Mouse (Mus musculus) hindlimb bud, embryonic 11.5 days (tissue): ENCODE measurements around the gene Igf2bp3.

Experiments
- DNase-seq: peaks from one replicate; pipeline ENCODE4 v3.0.0-alpha.2; 2012; ENCODE audit warnings: low read depth, low spot score; ENCODE audit errors: extremely low spot score

Igf2bp3 gene

DNA sequence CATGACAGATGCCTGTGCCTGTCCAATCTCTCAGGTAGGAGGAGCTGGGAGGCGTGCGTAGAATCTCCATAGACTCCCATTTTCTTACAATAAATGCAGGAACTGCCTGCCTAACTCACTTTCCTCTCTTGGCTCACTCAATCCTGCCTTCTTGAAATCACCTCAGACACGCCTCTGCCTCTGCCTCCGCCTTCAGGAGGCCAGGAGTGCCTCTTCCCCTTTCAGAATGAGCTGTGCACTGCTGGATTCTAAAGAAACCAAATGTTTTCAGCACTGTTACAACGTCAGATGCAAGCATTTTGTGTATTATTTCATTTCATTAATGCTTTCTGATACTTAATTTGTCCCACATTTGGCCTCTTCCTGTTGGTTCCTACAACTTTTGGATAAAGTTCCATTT lies 38.7 kb downstream of the Igf2bp3 start:
- DNase-seq: no peak

DNA sequence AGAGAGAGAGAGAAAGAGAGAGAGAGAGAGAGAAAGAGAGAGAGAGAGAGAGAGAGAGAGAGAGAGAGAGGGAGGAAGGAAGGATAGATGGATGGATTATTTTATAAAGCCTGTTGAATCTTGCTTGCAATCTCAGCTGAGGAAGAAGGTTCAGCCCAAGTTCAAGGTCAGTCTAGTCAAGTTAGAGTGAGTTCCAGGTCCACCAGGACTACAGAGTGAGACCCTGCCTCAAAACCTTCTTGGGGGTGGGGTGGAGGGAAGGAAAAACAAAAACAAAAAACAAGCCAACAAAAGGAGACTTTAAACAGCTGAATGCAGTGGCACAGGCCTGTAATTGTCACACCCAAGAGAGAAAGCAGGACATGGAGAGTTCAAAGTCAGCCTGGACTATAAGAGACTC lies 40.1 kb downstream of the Igf2bp3 start:
- DNase-seq: no peak

DNA sequence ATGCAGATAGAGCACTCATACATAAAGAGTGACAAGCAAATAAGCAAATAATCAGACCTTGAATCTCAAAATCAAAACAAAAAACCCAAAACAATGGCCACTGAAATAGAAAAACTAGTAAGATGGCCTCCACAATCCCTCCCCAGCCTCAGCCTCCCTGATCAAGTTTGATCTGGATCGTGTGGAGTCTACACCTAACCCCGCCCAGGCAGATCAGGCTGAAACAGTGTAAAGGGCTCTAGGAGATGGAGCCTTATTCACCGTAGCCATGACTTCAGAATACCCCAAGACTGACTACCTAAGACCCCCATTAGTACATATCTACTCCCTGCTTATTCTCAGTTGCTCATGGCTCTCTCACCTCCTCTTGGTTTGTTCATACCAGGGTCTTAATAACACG lies 41.1 kb downstream of the Igf2bp3 start:
- DNase-seq: no peak

GRCm38 (mm10) chr6:49173265-49173664 lies 41.5 kb downstream of the Igf2bp3 start:
- no peak for DNase-seq

DNA sequence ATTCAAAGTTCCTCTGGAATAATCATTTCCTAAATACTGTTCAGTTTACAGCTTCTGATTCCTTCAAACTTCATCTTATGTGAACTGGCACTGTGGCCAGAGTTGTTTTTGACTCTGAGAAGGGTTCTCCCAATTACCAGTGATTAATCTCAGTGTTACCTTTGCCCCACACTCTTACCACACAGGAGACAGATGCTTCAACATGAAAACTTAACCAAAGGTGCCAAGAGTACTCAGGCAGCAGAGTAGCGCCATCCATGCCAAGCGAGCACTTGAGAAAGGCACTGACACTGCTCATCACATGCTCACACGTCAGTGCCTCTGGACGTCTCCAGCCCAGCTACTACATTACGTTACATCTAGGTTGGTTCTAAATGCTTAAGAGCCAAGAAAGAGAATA lies 43.5 kb downstream of the Igf2bp3 start:
- no peak for DNase-seq

DNA sequence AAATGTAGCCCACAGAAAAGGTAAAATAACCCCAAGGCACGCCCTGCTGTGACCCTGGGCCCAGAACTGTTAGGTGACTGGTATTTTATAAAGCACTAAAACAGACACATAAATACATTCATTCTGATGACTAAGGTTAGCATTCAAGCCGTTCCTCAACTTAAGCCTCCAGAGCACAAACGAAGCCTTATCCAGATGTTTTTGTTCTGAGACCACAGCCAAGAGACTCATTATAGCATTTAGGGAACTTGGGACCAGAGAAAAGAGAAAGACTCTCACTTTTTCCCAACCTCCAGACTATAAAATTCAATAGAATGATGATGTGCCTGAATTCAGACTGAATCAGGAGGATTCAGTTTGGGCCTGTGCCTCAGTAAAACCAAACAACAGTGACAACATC lies 46.1 kb downstream of the Igf2bp3 start:
- no peak for DNase-seq

- no peak for DNase-seq
Observed at GRCm38 (mm10) chr6:49167406-49167805, 47.4 kb downstream of the Igf2bp3 start.

- DNase-seq: no peak
Observed at GRCm38 (mm10) chr6:49166318-49166717, 48.4 kb downstream of the Igf2bp3 start.

DNA sequence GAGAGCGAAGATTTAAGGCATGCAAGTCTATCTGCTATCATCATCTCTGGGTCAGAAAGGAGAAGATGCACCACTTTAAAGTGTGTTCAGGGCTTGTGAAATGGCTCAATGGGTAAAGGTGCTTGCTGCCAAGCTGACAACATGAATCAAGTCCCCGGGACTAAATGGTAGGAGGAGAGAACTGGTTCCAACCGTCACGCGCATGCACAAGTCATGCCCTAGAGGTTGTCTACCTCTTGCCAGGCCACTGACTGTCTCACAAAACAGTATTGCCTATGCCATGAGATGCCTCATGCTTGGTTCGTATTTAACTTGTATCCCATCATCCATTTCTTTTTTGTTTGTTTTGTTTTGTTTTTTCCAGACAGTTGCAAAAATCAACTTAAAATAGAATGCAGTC lies 48.9 kb downstream of the Igf2bp3 start:
- no peak for DNase-seq

DNA sequence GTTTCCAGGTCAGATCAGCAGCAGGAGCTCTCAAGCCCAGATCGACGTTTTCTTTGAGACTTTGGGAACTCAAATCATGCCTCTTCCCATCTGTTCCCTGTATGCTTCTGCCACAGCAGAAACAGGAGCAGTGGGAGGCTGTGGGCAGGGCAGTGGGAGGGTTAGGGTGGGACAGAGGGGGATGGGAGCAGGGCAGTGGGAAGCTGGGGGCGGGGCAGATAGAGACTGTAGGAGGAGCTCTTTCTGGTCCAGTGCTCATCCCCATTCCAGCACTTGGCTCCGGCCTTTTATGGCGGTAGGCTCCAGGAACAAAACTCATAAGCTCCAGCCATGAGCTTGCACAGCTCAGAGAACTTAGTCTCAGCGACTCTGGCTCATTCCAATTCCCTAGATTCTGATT lies 49.7 kb downstream of the Igf2bp3 start:
- no peak for DNase-seq

DNA sequence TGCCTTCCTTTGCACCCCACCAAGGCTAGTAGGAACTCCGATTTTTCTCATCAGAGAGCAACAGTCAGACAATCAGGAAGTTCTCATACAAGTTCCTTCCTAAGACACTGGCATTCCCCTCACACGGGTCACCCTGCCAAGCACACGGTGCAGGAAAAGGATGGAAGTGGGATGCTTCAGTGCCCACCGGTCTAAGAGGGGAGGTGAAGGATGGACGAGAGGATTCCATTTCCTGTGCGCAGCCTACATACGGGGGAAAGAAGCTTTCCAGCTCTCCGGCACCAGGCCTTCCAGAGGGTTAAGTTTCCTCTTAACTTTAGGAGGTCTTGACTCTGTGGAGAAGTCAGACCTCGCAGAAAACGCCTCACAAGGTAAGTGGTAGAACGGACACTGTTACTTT lies 50.1 kb downstream of the Igf2bp3 start:
- no peak for DNase-seq

DNA sequence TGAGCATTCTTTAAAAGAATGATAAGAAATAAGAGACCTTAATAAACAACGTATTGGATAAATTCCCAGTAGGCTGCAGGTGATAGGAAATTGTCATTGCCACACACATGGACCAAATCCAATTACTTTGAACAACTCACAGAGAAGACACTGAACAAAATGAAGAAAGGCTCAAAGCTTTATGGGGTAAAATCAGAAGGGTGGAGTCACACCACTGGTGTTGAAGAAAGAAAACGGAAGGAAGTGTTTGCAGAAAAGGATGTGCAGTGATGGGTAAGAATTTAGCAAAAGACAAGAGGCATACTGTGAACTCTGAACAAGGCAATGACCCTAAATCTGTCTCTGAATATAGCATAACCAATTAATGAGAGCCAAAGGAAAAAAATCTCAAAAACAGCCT lies 54.8 kb downstream of the Igf2bp3 start:
- no peak for DNase-seq

GRCm38 (mm10) chr6:49156826-49157175 lies 58.0 kb downstream of the Igf2bp3 start:
- no peak for DNase-seq

GRCm38 (mm10) chr6:49156170-49156825 lies 58.5 kb downstream of the Igf2bp3 start:
- DNase-seq: no peak

DNA sequence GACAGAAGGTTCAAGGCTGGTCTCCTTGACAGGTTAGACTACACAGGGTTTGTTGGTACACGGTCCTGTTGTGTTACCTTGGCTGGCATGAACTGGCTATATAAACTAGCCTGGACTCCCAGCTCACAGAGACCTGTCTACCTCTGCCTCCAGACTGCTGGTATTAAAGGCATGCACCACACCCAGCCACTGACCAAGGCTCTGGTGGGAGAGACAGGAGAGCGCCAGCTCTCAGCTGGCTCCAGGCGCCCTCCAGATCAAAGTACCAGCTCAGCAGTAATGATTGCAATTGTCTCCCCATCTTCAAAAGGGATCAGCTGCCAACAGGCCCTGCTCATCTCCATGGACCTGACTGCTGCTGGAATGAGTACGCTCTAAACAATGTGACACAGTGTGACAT lies 63.3 kb downstream of the Igf2bp3 start:
- no peak for DNase-seq

- no peak for DNase-seq
Observed at GRCm38 (mm10) chr6:49150349-49151229, 64.2 kb downstream of the Igf2bp3 start.

GRCm38 (mm10) chr6:49149202-49149930 lies 65.4 kb downstream of the Igf2bp3 start:
- no peak for DNase-seq

- DNase-seq: no peak
Observed at GRCm38 (mm10) chr6:49148781-49149180, 66.0 kb downstream of the Igf2bp3 start.

DNA sequence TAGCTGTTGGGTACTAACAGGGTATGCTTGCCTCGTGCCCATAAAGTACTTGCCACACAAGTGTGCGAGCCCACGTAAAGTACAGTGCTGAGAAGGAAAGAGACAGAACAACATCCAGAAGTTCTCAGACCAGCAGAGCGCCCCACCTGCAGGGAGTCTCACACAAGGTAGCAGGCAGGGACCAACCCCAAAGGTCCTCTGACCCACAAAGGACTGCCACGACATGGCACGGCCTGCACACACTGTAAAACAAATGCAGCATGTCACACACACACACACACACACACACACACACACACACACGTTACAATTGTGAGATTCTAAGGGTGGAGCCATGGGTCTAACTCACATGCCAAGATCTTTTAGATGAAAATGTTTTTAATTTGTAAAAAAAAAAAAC lies 66.4 kb downstream of the Igf2bp3 start:
- DNase-seq: no peak

GRCm38 (mm10) chr6:49146461-49146860 lies 68.3 kb downstream of the Igf2bp3 start:
- DNase-seq: no peak

- no peak for DNase-seq
Observed at GRCm38 (mm10) chr6:49142428-49142827, 72.3 kb downstream of the Igf2bp3 start.

DNA sequence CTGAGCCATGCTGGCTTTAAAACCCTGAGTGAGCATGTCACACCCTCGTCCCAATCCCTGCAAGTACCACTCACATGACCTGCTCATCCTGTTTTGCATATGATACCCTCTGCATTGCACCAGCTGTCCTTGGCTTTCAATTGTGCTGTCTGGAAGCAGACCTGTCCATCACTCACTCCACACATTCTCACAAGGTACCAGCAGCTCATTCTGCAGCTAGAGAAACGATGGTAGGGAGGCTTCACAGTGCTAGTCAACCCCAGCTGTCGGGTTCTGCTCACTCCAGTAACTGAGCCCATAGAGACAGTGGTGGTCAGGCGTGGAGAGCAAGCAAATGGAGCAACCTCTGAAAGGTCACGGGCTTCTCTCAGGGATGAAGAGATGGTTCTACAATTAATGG lies 73.6 kb downstream of the Igf2bp3 start:
- DNase-seq: no peak
